Mouse (Mus musculus): ENCODE measurements around the gene Adam17.

- TF ChIP-seq CTCF (IDR thresholded peaks at IDR 0.05; ENCODE audit: low read depth, low read length), result no peak
- no peak for TF ChIP-seq POLR2A (IDR thresholded peaks at IDR 0.05; ENCODE audit: borderline replicate concordance, low read depth, low read length)
Observed at GRCm38 (mm10) chr12:21346972-21347371, 26.5 kb downstream of the Adam17 start.
